In genomic region chr16:91354599-91354998, GRCm38 (mm10) we compare ENCODE assay signal across 16 mouse cellular contexts. TPM values are rescaled to one million over a fixed set of nuclear protein-coding genes. Genes with fewer than 3 reads are reported as not detected.
DNase-seq lines count a peak whose midpoint lies in the region; ATAC-seq and TF ChIP-seq lines count a peak whose summit lies in the region.
"Had no signal": no experiment of that assay in that cellular context is flagged by ENCODE, and none has a peak within 500 bp of the region (broad histone marks: within the 10 kb centered on the region; RNA-seq: fewer than 3 reads in every experiment).

No protein-coding gene starts in this region.

- H3K27me3 ChIP-seq in liver, adult 2 months (ENCODE audit: control insufficient read depth, insufficient read depth, low read length) = no peaks in the 10 kb centered on the region
- peaks cover 40% of the 10 kb centered on the region for H3K27me3 ChIP-seq in CH12.LX (replicated peaks)
- peaks cover 21% of the 10 kb centered on the region for H3K27me3 ChIP-seq in megakaryocyte, embryonic 14.5 days (replicated peaks)
- peaks cover 54% of the 10 kb centered on the region for H3K27me3 ChIP-seq in kidney, embryonic 15.5 days
- H3K27me3 ChIP-seq in hindbrain, embryonic 12.5 days = peaks cover 58% of the 10 kb centered on the region

- dilution Hi-C loops in CH12.LX (cut with MboI; ENCODE audit: extremely low pct_ligation_motif_present, extremely low pct_unique_long_range_greater_than_20kb, low sequenced_read_pairs) = no loop called here

- 0 out of 2 replicates have a peak overlapping the region, but pooled peaks have one; percentile 15 for H3K27ac ChIP-seq in liver, adult 2 months (replicated peaks; ENCODE audit: insufficient read depth, low read depth, low read length)
- no peak overlapping the region for H3K27ac ChIP-seq in CH12.LX (ENCODE audit: insufficient read depth, low read depth)
- H3K27ac ChIP-seq in kidney, embryonic 15.5 days = no peak overlapping the region
- no peak overlapping the region for H3K27ac ChIP-seq in hindbrain, embryonic 12.5 days
- H3K27ac ChIP-seq: lung, embryonic 15.5 days had no signal

- peak; percentile 45 for DNase-seq in liver, adult 2 months (ENCODE audit: extremely low read depth, low read depth, low spot score)
- DNase-seq in liver (no peak), CH12.LX (ENCODE audit: extremely low read depth) (peak; percentile 70)
- DNase-seq in cerebellum, postnatal 14 days = no peak
- DNase-seq: adrenal gland, postnatal 14 days; cerebellum, adult 11-12 months; heart, postnatal 36 days; kidney, postnatal 4 days; thymus, postnatal 4 days had no signal

- no peak for TF ChIP-seq POLR2A in liver, adult 2 months (IDR thresholded peaks at IDR 0.05; ENCODE audit: extremely low read depth, insufficient read depth, low read length)
- no peak for TF ChIP-seq POLR2A in CH12.LX (IDR thresholded peaks at IDR 0.05; ENCODE audit: low read depth, low read length)

- H3K4me2 ChIP-seq in CH12.LX (ENCODE audit: insufficient read depth, low read depth, poor library complexity, severe bottlenecking) = peak overlapping the region; percentile 29; the same call in 1 of the 2 replicates
- no peak overlapping the region for H3K4me2 ChIP-seq in kidney, embryonic 15.5 days
- no peak overlapping the region for H3K4me2 ChIP-seq in hindbrain, embryonic 12.5 days (replicated peaks)
- H3K4me2 ChIP-seq: lung, embryonic 15.5 days had no signal

- no peak for TF ChIP-seq CTCF in liver, adult 2 months (IDR thresholded peaks at IDR 0.05; ENCODE audit: low read depth, low read length)
- no peak for TF ChIP-seq CTCF in CH12.LX (conservative IDR thresholded peaks at IDR 0.05 in 1 of 2, IDR thresholded peaks at IDR 0.05 in 1 of 2; ENCODE audit: low read depth in 2 of 2, low read length in 2 of 2)

- TF ChIP-seq RAD21 in CH12.LX (IDR thresholded peaks at IDR 0.05; ENCODE audit: low read depth, low read length) = no peak

- in situ Hi-C loops in CH12.LX (cut with MboI; ENCODE audit: low pct_ligation_motif_present, low pct_unique_long_range_greater_than_20kb, low sequenced_read_pairs) = loop anchor here (5.0 to 25.0 kb wide), 3 partner anchors 272 to 933 kb away; partner anchors contain the start of gene Kcne2

- no peaks in the 10 kb centered on the region for H3K9me3 ChIP-seq in CH12.LX (replicated peaks; ENCODE audit: low read length)
- H3K9me3 ChIP-seq in megakaryocyte, embryonic 14.5 days = no peaks in the 10 kb centered on the region
- no peaks in the 10 kb centered on the region for H3K9me3 ChIP-seq in kidney, embryonic 15.5 days (replicated peaks)
- H3K9me3 ChIP-seq in hindbrain, embryonic 12.5 days (replicated peaks) = no peaks in the 10 kb centered on the region
- H3K9me3 ChIP-seq: lung, embryonic 15.5 days had no signal

- no peaks in the 10 kb centered on the region for H3K36me3 ChIP-seq in liver, adult 2 months (ENCODE audit: control insufficient read depth, insufficient read depth, low read length)
- no peaks in the 10 kb centered on the region for H3K36me3 ChIP-seq in CH12.LX (replicated peaks in 1 of 2; ENCODE audit: control insufficient read depth in 1 of 2, insufficient read depth in 1 of 2, low read length in 1 of 2)
- H3K36me3 ChIP-seq in megakaryocyte, embryonic 14.5 days (replicated peaks; ENCODE audit: low read length) = no peaks in the 10 kb centered on the region
- H3K36me3 ChIP-seq in kidney, embryonic 15.5 days = no peaks in the 10 kb centered on the region
- no peaks in the 10 kb centered on the region for H3K36me3 ChIP-seq in hindbrain, embryonic 12.5 days
- H3K36me3 ChIP-seq: lung, embryonic 15.5 days had no signal

- H3K4me3 ChIP-seq in liver, adult 2 months (ENCODE audit: insufficient read depth, low read depth, low read length) = no peak overlapping the region
- H3K4me3 ChIP-seq in CH12.LX (replicated peaks in 1 of 3; ENCODE audit: low read depth in 2 of 3, low read length in 2 of 3, poor library complexity in 1 of 3) = no peak overlapping the region
- peak overlapping the region; percentile 66 for H3K4me3 ChIP-seq in megakaryocyte, embryonic 14.5 days (replicated peaks)
- H3K4me3 ChIP-seq in kidney, embryonic 15.5 days (replicated peaks) = no peak overlapping the region
- no peak overlapping the region for H3K4me3 ChIP-seq in hindbrain, embryonic 12.5 days
- H3K4me3 ChIP-seq: lung, embryonic 15.5 days had no signal

- H3K9ac ChIP-seq in liver, adult 2 months (ENCODE audit: low read depth, low read length) = no peak overlapping the region
- no peak overlapping the region for H3K9ac ChIP-seq in CH12.LX (ENCODE audit: insufficient read depth, low read depth)
- H3K9ac ChIP-seq in kidney, embryonic 15.5 days = no peak overlapping the region
- no peak overlapping the region for H3K9ac ChIP-seq in hindbrain, embryonic 12.5 days
- H3K9ac ChIP-seq: lung, embryonic 15.5 days had no signal

- H3K4me1 ChIP-seq in liver, adult 2 months (ENCODE audit: control insufficient read depth, insufficient read depth, low read length) = peaks cover 13% of the 10 kb centered on the region
- H3K4me1 ChIP-seq in CH12.LX (ENCODE audit: control insufficient read depth in 1 of 2, insufficient read depth in 2 of 2) = peaks cover 14 to 34% of the 10 kb centered on the region in 2 experiments
- peaks cover 55% of the 10 kb centered on the region for H3K4me1 ChIP-seq in megakaryocyte, embryonic 14.5 days
- H3K4me1 ChIP-seq in kidney, embryonic 15.5 days = peaks cover 10% of the 10 kb centered on the region; the same call in 1 of the 2 replicates
- H3K4me1 ChIP-seq in hindbrain, embryonic 12.5 days = no peaks in the 10 kb centered on the region

- peak; percentile 65 for ATAC-seq in granulocyte monocyte progenitor cell, adult 5-6 weeks (replicated peaks; ENCODE audit: poor library complexity, severe bottlenecking)
- no peak for ATAC-seq in kidney, embryonic 15.5 days (replicated peaks; ENCODE audit: low FRiP score)
- ATAC-seq in hindbrain, embryonic 12.5 days (ENCODE audit: low FRiP score) = no peak
- ATAC-seq: intestine, embryonic 16.5 days had no signal

- 70% methylated on average over 4 of the region's 4 CpGs for WGBS in liver, adult 2 months
- WGBS in kidney, embryonic 15.5 days = 79% methylated on average over 4 of the region's 4 CpGs
- WGBS in hindbrain, embryonic 12.5 days = 80% methylated on average over 4 of the region's 4 CpGs

- TF ChIP-seq EP300 in CH12.LX (IDR thresholded peaks at IDR 0.05; ENCODE audit: low read length) = 0 out of 2 replicates have a peak, but pooled peaks have one; percentile 42

- no peaks in the 10 kb centered on the region for H3K79me2 ChIP-seq in liver, adult 2 months (ENCODE audit: control insufficient read depth, insufficient read depth, low read length)
- H3K79me2 ChIP-seq in CH12.LX (replicated peaks; ENCODE audit: control insufficient read depth, extremely low read depth, insufficient read depth, poor library complexity, severe bottlenecking) = no peaks in the 10 kb centered on the region

TF ChIP-seq in CH12.LX, 34 proteins besides CTCF, POLR2A, EP300 and RAD21 (continues in another document):
- TF ChIP-seq KAT2A (IDR thresholded peaks at IDR 0.05; ENCODE audit: insufficient replicate concordance, low read length) = no peak
- no peak for TF ChIP-seq NELFE (IDR thresholded peaks at IDR 0.05; ENCODE audit: low read depth, low read length)
- peak; percentile 70 for TF ChIP-seq ETS1 (conservative IDR thresholded peaks at IDR 0.05; ENCODE audit: low read depth, low read length)
- peak; percentile 7; the same call in 1 of the 2 replicates for TF ChIP-seq TCF12 (IDR thresholded peaks at IDR 0.05; ENCODE audit: low read depth, low read length)
- TF ChIP-seq PAX5 (IDR thresholded peaks at IDR 0.05; ENCODE audit: low read length) = no peak
- peak; percentile 92 for TF ChIP-seq BHLHE40 (IDR thresholded peaks at IDR 0.05; ENCODE audit: low read depth, low read length)
- TF ChIP-seq ELF1 (IDR thresholded peaks at IDR 0.05; ENCODE audit: low read depth, low read length) = 0 out of 2 replicates have a peak, but pooled peaks have one; percentile 4

RNA-seq across cellular contexts. Expression of gene Ifnar2, which starts 18.0 kb away (rescaled TPM):
- 69.1 and 84.2 TPM in 2 replicates for total RNA-seq in liver, adult 2 months (2014; rRNA removed)
- 115 and 144 TPM in 2 replicates for polyA plus RNA-seq in liver, adult 2 months (2012; rRNA removed)
- total RNA-seq in CH12.LX (2012; rRNA removed) (25.5 and 34.9 TPM in 2 replicates), CH12.LX (2014; rRNA removed) (32.0 and 33.1 TPM in 2 replicates)
- 33.7 and 34.5 TPM in 2 replicates for polyA plus RNA-seq in CH12.LX (2012; ENCODE audit: insufficient read length, low read depth)
- 130 and 164 TPM in 2 replicates for total RNA-seq in granulocyte monocyte progenitor cell, adult 5-6 weeks (2014; fragmentation: Nextera tagmentation)
- total RNA-seq in granulocyte monocyte progenitor cell, adult 5-6 weeks (2017) = 115 and 139 TPM in 2 replicates
- 45.8 and 47.7 TPM in 2 replicates for polyA plus RNA-seq in megakaryocyte, embryonic 14.5 days (2012; ENCODE audit: insufficient read depth, low replicate concordance)
- polyA plus RNA-seq in kidney, embryonic 15.5 days (2015; fragmentation: Nextera tagmentation; extraction: Ambion mirVana) = 50.5 and 51.8 TPM in 2 replicates
- polyA plus RNA-seq in hindbrain, embryonic 12.5 days (2016; fragmentation: Nextera tagmentation; extraction: Ambion mirVana) = 34.0 and 34.1 TPM in 2 replicates

RNA-seq across cellular contexts. Expression of gene Gm21970, which starts 36.9 kb away (rescaled TPM):
- 0.83 TPM in 1 of 2 replicates, not detected in the other for total RNA-seq in liver, adult 2 months (2014; rRNA removed)
- polyA plus RNA-seq in liver, adult 2 months (2012; rRNA removed) = not detected in 2 replicates
- not detected in 2 replicates for total RNA-seq in CH12.LX (2012; rRNA removed)
- not detected in 2 replicates for total RNA-seq in CH12.LX (2014; rRNA removed)
- polyA plus RNA-seq in CH12.LX (2012; ENCODE audit: insufficient read length, low read depth) = not detected in 2 replicates
- total RNA-seq in granulocyte monocyte progenitor cell, adult 5-6 weeks (2014; fragmentation: Nextera tagmentation) = not detected in 2 replicates
- total RNA-seq in granulocyte monocyte progenitor cell, adult 5-6 weeks (2017) = not detected in 2 replicates
- polyA plus RNA-seq in megakaryocyte, embryonic 14.5 days (2012; ENCODE audit: insufficient read depth, low replicate concordance) = not detected in 2 replicates
- not detected in 2 replicates for polyA plus RNA-seq in kidney, embryonic 15.5 days (2015; fragmentation: Nextera tagmentation; extraction: Ambion mirVana)
- polyA plus RNA-seq in hindbrain, embryonic 12.5 days (2016; fragmentation: Nextera tagmentation; extraction: Ambion mirVana) = not detected in 2 replicates
- total RNA-seq: midbrain, postnatal 0 days had no signal
- polyA plus RNA-seq: intestine, embryonic 16.5 days; lung, embryonic 15.5 days; midbrain, postnatal 0 days had no signal

RNA-seq across cellular contexts. Expression of gene Il10rb, which starts 51.4 kb away (rescaled TPM):
- 7.3 and 9.5 TPM in 2 replicates for total RNA-seq in liver, adult 2 months (2014; rRNA removed)
- 5.0 and 5.1 TPM in 2 replicates for polyA plus RNA-seq in liver, adult 2 months (2012; rRNA removed)
- total RNA-seq in CH12.LX (2012; rRNA removed) (27.5 and 32.1 TPM in 2 replicates), CH12.LX (2014; rRNA removed) (34.8 and 36.1 TPM in 2 replicates)
- 35.6 and 37.9 TPM in 2 replicates for polyA plus RNA-seq in CH12.LX (2012; ENCODE audit: insufficient read length, low read depth)
- total RNA-seq in granulocyte monocyte progenitor cell, adult 5-6 weeks (2014; fragmentation: Nextera tagmentation) = 36.6 and 48.8 TPM in 2 replicates
- total RNA-seq in granulocyte monocyte progenitor cell, adult 5-6 weeks (2017) = 41.3 and 45.8 TPM in 2 replicates
- polyA plus RNA-seq in megakaryocyte, embryonic 14.5 days (2012; ENCODE audit: insufficient read depth, low replicate concordance) = 2.0 and 13.1 TPM in 2 replicates
- 29.9 and 31.0 TPM in 2 replicates for polyA plus RNA-seq in kidney, embryonic 15.5 days (2015; fragmentation: Nextera tagmentation; extraction: Ambion mirVana)
- 8.5 and 10.1 TPM in 2 replicates for polyA plus RNA-seq in hindbrain, embryonic 12.5 days (2016; fragmentation: Nextera tagmentation; extraction: Ambion mirVana)

Comparison
In these comparisons a context has a peak if more than half of its experiments do, and no peak if none do; other contexts are left out.
1. DNase-seq: peak in liver, adult 2 months (single experiment) and CH12.LX (single experiment); none in liver (single experiment) and cerebellum, postnatal 14 days (0 of 2).